8 mouse cellular contexts compared by ENCODE assay signal in the genomic region with DNA sequence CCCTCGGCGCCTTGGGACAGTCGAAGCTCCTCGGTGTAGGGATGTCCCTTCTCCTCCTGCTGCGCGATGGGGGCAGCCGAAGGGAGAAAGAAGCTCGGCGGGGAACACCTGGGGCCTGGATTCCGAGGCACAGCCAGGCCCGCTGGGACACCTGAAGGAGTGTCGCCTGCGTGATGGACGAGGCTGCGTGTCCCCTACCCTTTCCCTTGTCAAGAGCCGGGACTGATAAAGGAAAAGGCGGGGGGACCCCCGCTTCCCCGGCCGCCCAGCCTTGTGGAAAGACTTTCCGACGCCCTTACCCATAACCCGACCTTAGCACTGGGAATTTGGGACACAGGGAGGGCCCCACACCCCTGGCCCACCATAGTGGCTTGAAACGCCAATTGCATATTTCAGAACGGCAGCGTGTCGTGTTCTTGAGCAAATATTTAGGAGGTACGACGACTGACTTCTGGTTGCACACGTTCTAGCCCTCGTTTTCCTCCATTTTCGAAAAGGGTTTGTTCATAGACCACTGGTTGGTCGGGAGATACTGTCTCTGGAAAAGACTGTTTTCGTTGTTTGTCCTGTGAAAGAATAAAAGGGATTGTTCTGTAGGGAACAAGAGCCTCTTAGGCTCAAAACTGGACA. TPM values are rescaled to one million over a fixed set of nuclear protein-coding genes. Genes with fewer than 3 reads are reported as not detected.
DNase-seq lines count a peak whose midpoint lies in the region; ATAC-seq and TF ChIP-seq lines count a peak whose summit lies in the region.

No protein-coding gene starts in this region.

- H3K4me3 ChIP-seq in layer of hippocampus, adult 2 months, result peak overlapping the region; percentile 85
- H3K4me3 ChIP-seq in embryonic fibroblast, embryonic 13.5 days (ENCODE audit: insufficient read depth, low read length), result peak overlapping the region; percentile 99
- peak overlapping the region; percentile 89 for H3K4me3 ChIP-seq in intestine, postnatal 0 days (ENCODE audit: low read depth, low read length)

- peak; percentile 3 to 11 for DNase-seq in layer of hippocampus, adult 2 months (ENCODE audit: low spot score in 2 of 2)
- DNase-seq in layer of hippocampus, postnatal 10 days (ENCODE audit: low spot score in 2 of 2), result no peak
- DNase-seq in Patski (ENCODE audit: low read depth, low spot score), result no peak
- DNase-seq in mesoderm, embryonic 11.5 days (ENCODE audit: low read depth, low spot score), result peak; percentile 21
- DNase-seq in adrenal gland, adult 2 months, result no peak

- POLR2A ChIA-PET in Patski (lab: Charles Lee), result no interaction called here

- no peak for TF ChIP-seq POLR2A in embryonic fibroblast, embryonic 13.5 days (IDR thresholded peaks at IDR 0.05; ENCODE audit: low read depth, low read length)

- peak overlapping the region; percentile 92 for H3K4me2 ChIP-seq in intestine, postnatal 0 days (replicated peaks; ENCODE audit: low read depth)

- H3K4me1 ChIP-seq in embryonic fibroblast, embryonic 13.5 days (ENCODE audit: control insufficient read depth, insufficient read depth, low read length), result peaks cover 3% of the 10 kb centered on the region
- no peaks in the 10 kb centered on the region for H3K4me1 ChIP-seq in intestine, postnatal 0 days (replicated peaks; ENCODE audit: control insufficient read depth, insufficient read depth, low read length)

- H3K27me3 ChIP-seq in Patski, result no peaks in the 10 kb centered on the region
- H3K27me3 ChIP-seq in intestine, postnatal 0 days (replicated peaks; ENCODE audit: control insufficient read depth, insufficient read depth, low read length), result no peaks in the 10 kb centered on the region

- no peaks in the 10 kb centered on the region for H3K36me3 ChIP-seq in intestine, postnatal 0 days (ENCODE audit: control insufficient read depth, insufficient read depth)

- CTCF ChIA-PET in Patski (lab: Charles Lee), result no interaction called here

- WGBS in intestine, postnatal 0 days, result under 1% methylated on average over 30 of the region's 34 CpGs

- no peak for TF ChIP-seq CTCF in layer of hippocampus, adult 2 months (conservative IDR thresholded peaks at IDR 0.05)
- no peak for TF ChIP-seq CTCF in Patski (IDR thresholded peaks at IDR 0.05)
- TF ChIP-seq CTCF in embryonic fibroblast, embryonic 13.5 days (IDR thresholded peaks at IDR 0.05; ENCODE audit: borderline replicate concordance, insufficient read depth, low read length), result no peak
- TF ChIP-seq CTCF in intestine, postnatal 0 days (IDR thresholded peaks at IDR 0.05; ENCODE audit: low read depth), result no peak

- H3K9me3 ChIP-seq in intestine, postnatal 0 days (ENCODE audit: control insufficient read depth), result no peaks in the 10 kb centered on the region

- H3K27ac ChIP-seq in layer of hippocampus, adult 2 months, result peak overlapping the region; percentile 86
- H3K27ac ChIP-seq in embryonic fibroblast, embryonic 13.5 days (ENCODE audit: insufficient read depth, low read length), result peak overlapping the region; percentile 4
- peak overlapping the region; percentile 88 for H3K27ac ChIP-seq in intestine, postnatal 0 days (ENCODE audit: low read depth, low read length)

- in situ Hi-C loops in Patski (cut with MboI; ENCODE audit: low pct_unique_long_range_greater_than_20kb), result no loop called here

- peak overlapping the region; percentile 84 for H3K9ac ChIP-seq in intestine, postnatal 0 days (ENCODE audit: low read depth, low read length)

- ATAC-seq in Patski, result peak; percentile 2
- ATAC-seq in intestine, postnatal 0 days, result no peak; the same call in none of the 2 replicates
- ATAC-seq in activated CD4-positive, CD25-positive, alpha-beta regulatory T cell, adult 4 months, result no peak

RNA-seq across cellular contexts. Expression of gene Npat, which starts 0.6 kb away (rescaled TPM):
- total RNA-seq in layer of hippocampus, adult 2 months (2021), result 10 to 100 TPM; 17.1 to 17.9 TPM
- total RNA-seq in layer of hippocampus, postnatal 10 days (2021), result 10 to 100 TPM; 14.3 to 16.3 TPM
- polyA plus RNA-seq in Patski (2021), result 17.4 TPM
- 24.1 and 27.7 TPM in 2 replicates for polyA plus RNA-seq in embryonic fibroblast, embryonic 13.5 days (2011; ENCODE audit: insufficient read length, low read depth, missing spikeins)
- 4.2 and 4.8 TPM in 2 replicates for polyA plus RNA-seq in intestine, postnatal 0 days (2015; fragmentation: Nextera tagmentation; extraction: Ambion mirVana)
- 10 to 100 TPM; 11.6 to 13.0 TPM for total RNA-seq in adrenal gland, adult 2 months (2021)
- polyA plus RNA-seq in adrenal gland, adult 2 months (2012; rRNA removed), result 0.72 and 0.97 TPM in 2 replicates
- 10 to 100 TPM; 11.3 to 13.0 TPM for polyA plus RNA-seq in activated CD4-positive, CD25-positive, alpha-beta regulatory T cell, adult 4 months (2017; shearing (Covaris generic))

RNA-seq across cellular contexts. Expression of gene Atm, which starts 0.9 kb away (rescaled TPM):
- 10 to 100 TPM; 18.9 to 20.5 TPM for total RNA-seq in layer of hippocampus, adult 2 months (2021)
- total RNA-seq in layer of hippocampus, postnatal 10 days (2021), result 10 to 100 TPM; 24.2 to 27.5 TPM
- polyA plus RNA-seq in Patski (2021), result 16.9 TPM
- 19.3 and 19.9 TPM in 2 replicates for polyA plus RNA-seq in embryonic fibroblast, embryonic 13.5 days (2011; ENCODE audit: insufficient read length, low read depth, missing spikeins)
- 4.2 and 5.0 TPM in 2 replicates for polyA plus RNA-seq in intestine, postnatal 0 days (2015; fragmentation: Nextera tagmentation; extraction: Ambion mirVana)
- total RNA-seq in adrenal gland, adult 2 months (2021), result 10 to 100 TPM; 11.4 to 13.7 TPM
- 0.27 and 0.35 TPM in 2 replicates for polyA plus RNA-seq in adrenal gland, adult 2 months (2012; rRNA removed)
- 10 to 100 TPM; 24.7 to 36.0 TPM for polyA plus RNA-seq in activated CD4-positive, CD25-positive, alpha-beta regulatory T cell, adult 4 months (2017; shearing (Covaris generic))

Comparison
In these comparisons a context has a peak if more than half of its experiments do, and no peak if none do; other contexts are left out.
1. DNase-seq: peak in layer of hippocampus, adult 2 months (2 of 2) and mesoderm, embryonic 11.5 days (single experiment); none in layer of hippocampus, postnatal 10 days (0 of 2), Patski (single experiment) and adrenal gland, adult 2 months (single experiment).
2. H3K27ac ChIP-seq: peak in every context shown above with its lines; median percentile 88 in intestine, postnatal 0 days; 86 in layer of hippocampus, adult 2 months; 4 in embryonic fibroblast, embryonic 13.5 days.
3. Peak in every context shown above with its lines, with median percentiles within 50 percentile points of each other: H3K4me3 ChIP-seq.